Mouse (Mus musculus) limb, embryonic 14.5 days (tissue): ENCODE measurements around the gene Syna. TPM values are rescaled to one million over a fixed set of nuclear protein-coding genes. Genes with fewer than 3 reads are reported as not detected.

Experiments used
- ATAC-seq: fragments of 200-750 bp; cut with Nextera tagmentation; 2 replicates; pipeline ENCODE4 v1.8.0; 2017; ENCODE audit warnings: low read depth, moderate number of reproducible peaks, moderate TSS enrichment; ENCODE audit not compliant: low FRiP score
- DNase-seq: peaks from one replicate; pipeline ENCODE4 v3.0.0-alpha.2; 2015; ENCODE audit warnings: low spot score
- H3K27ac ChIP-seq: fragments of 300-500 bp; sonication (generic); replicated peaks from 2 replicates; pipeline ENCODE4 v1.5.1; 2014; ENCODE audit warnings: low read depth, mild to moderate bottlenecking, low read length, moderate library complexity, mixed read lengths
- H3K27me3 ChIP-seq: fragments of 300-500 bp; sonication (generic); 2 replicates; pipeline ENCODE4 v1.6.1; 2014; ENCODE audit warnings: low read length, mixed read lengths; ENCODE audit not compliant: control insufficient read depth, insufficient read depth
- H3K36me3 ChIP-seq: fragments of 300-500 bp; sonication (generic); 2 replicates; pipeline ENCODE4 v1.6.1; 2014; ENCODE audit warnings: mild to moderate bottlenecking, low read length, moderate library complexity, mixed read lengths; ENCODE audit not compliant: control insufficient read depth, insufficient read depth
- H3K4me1 ChIP-seq: fragments of 300-500 bp; sonication (generic); 2 replicates; pipeline ENCODE4 v1.6.1; 2014; ENCODE audit warnings: antibody characterized with exemption, low read length, mixed read lengths; ENCODE audit not compliant: control insufficient read depth, insufficient read depth
- H3K4me2 ChIP-seq: fragments of 300-500 bp; sonication (generic); replicated peaks from 2 replicates; pipeline ENCODE4 v1.6.1; 2014; ENCODE audit warnings: low read depth, mild to moderate bottlenecking, low read length, moderate library complexity; ENCODE audit not compliant: severe bottlenecking
- H3K4me3 ChIP-seq: fragments of 300-500 bp; sonication (generic); replicated peaks from 2 replicates; pipeline ENCODE4 v1.5.1; 2014; ENCODE audit warnings: low read length
- H3K9ac ChIP-seq: fragments of 300-500 bp; sonication (generic); 2 replicates; pipeline ENCODE4 v1.6.1; 2014; ENCODE audit warnings: mild to moderate bottlenecking, low read depth, low read length, moderate library complexity; ENCODE audit not compliant: severe bottlenecking
- H3K9me3 ChIP-seq: fragments of 300-500 bp; sonication (generic); 2 replicates; pipeline ENCODE4 v1.6.1; 2016; ENCODE audit warnings: low read length; ENCODE audit not compliant: control insufficient read depth
- POLR2A ChIP-seq: fragments of 200-500 bp; IDR thresholded peaks from 2 replicates; pipeline ENCODE4 v1.8.0; 2012; ENCODE audit warnings: inconsistent platforms, mild to moderate bottlenecking, moderate library complexity, borderline replicate concordance; ENCODE audit not compliant: insufficient read depth, insufficient read length; ENCODE audit errors: extremely low read depth
- WGBS: fragments of 180-500 bp; shearing (Covaris S2); extraction: QIAGEN DNeasy Blood & Tissue Kit; methylation state at CpG from one replicate; pipeline ENCODE4 v1.1.7; 2014; 5-methylcytosine and 5-hydroxymethylcytosine counted together
- microRNA-seq: library from miRNA; unstranded; fragments of <30 nt; microRNA quantifications from one replicate; pipeline ENCODE4, GENCODE M21; 2016
- polyA plus RNA-seq, 2 experiments: library from polyadenylated mRNA; depleted of rRNA in 1 of 2; stranded (reverse) in 1 of 2; unstranded in 1 of 2; fragments of >200 nt; fragmentation: Nextera tagmentation in 1 of 2; extraction: Ambion mirVana in 1 of 2; gene quantifications; 2 replicates each; pipeline versions ENCODE4 v1.2.1 to v1.2.3; 2012 to 2014

Syna gene
- polyA plus RNA-seq, 2 experiments: 0.21 to 0.38 TPM

GRCm38 (mm10) chr5:134508965-134509364 lies 51.0 kb downstream of the Syna start:
- Histone ChIP-seq H3K27me3 (no peaks in the 10 kb centered on the region), H3K27ac (no peak overlapping the region), H3K9ac (no peak overlapping the region), H3K36me3 (peaks cover 57% of the 10 kb centered on the region), H3K9me3 (no peaks in the 10 kb centered on the region), H3K4me2 (no peak overlapping the region), H3K4me3 (no peak overlapping the region), H3K4me1 (no peaks in the 10 kb centered on the region)
- no peak for DNase-seq
- TF ChIP-seq POLR2A: no peak
- ATAC-seq: no peak
- WGBS: 93% methylated on average over 5 of the region's 5 CpGs

Small RNA genes lying within 50 kb of the gene (microRNA-seq; reads per million reads assigned to microRNA genes)
- gene Mir7228: not detected

Other genes with a start within 250 kb of the Syna start
- 186 and 190 TPM in 2 replicates for gene Gtf2i, start 245.4 kb downstream of the Syna start, polyA plus RNA-seq (2012; rRNA removed)
- gene Gtf2i, start 245.4 kb downstream of the Syna start, polyA plus RNA-seq (2014; fragmentation: Nextera tagmentation; extraction: Ambion mirVana): 169 and 195 TPM in 2 replicates
- 99.0 and 113 TPM in 2 replicates for gene Gtf2ird1, start 103.5 kb downstream of the Syna start, polyA plus RNA-seq (2012; rRNA removed)
- 100 and 103 TPM in 2 replicates for gene Gtf2ird1, start 103.5 kb downstream of the Syna start, polyA plus RNA-seq (2014; fragmentation: Nextera tagmentation; extraction: Ambion mirVana)
- 25.5 and 30.0 TPM in 2 replicates for gene Clip2, start 7.7 kb downstream of the Syna start, polyA plus RNA-seq (2012; rRNA removed)
- 4.7 and 4.9 TPM in 2 replicates for gene Clip2, start 7.7 kb downstream of the Syna start, polyA plus RNA-seq (2014; fragmentation: Nextera tagmentation; extraction: Ambion mirVana)
- gene Rfc2, start 21.2 kb upstream of the Syna start, polyA plus RNA-seq (2012; rRNA removed): 229 and 246 TPM in 2 replicates
- 241 and 262 TPM in 2 replicates for gene Rfc2, start 21.2 kb upstream of the Syna start, polyA plus RNA-seq (2014; fragmentation: Nextera tagmentation; extraction: Ambion mirVana)
- gene Lat2, start 54.9 kb upstream of the Syna start, polyA plus RNA-seq (2012; rRNA removed): 4.0 and 4.4 TPM in 2 replicates
- gene Lat2, start 54.9 kb upstream of the Syna start, polyA plus RNA-seq (2014; fragmentation: Nextera tagmentation; extraction: Ambion mirVana): 3.1 and 3.7 TPM in 2 replicates
- gene Eif4h, start 79.3 kb upstream of the Syna start, polyA plus RNA-seq (2012; rRNA removed): 342 and 403 TPM in 2 replicates
- 424 and 440 TPM in 2 replicates for gene Eif4h, start 79.3 kb upstream of the Syna start, polyA plus RNA-seq (2014; fragmentation: Nextera tagmentation; extraction: Ambion mirVana)
- 31.9 and 40.2 TPM in 2 replicates for gene Limk1, start 128.4 kb upstream of the Syna start, polyA plus RNA-seq (2012; rRNA removed)
- gene Limk1, start 128.4 kb upstream of the Syna start, polyA plus RNA-seq (2014; fragmentation: Nextera tagmentation; extraction: Ambion mirVana): 8.6 and 9.3 TPM in 2 replicates
- 249 and 296 TPM in 2 replicates for gene Eln, start 187.2 kb upstream of the Syna start, polyA plus RNA-seq (2012; rRNA removed)
- 115 and 121 TPM in 2 replicates for gene Eln, start 187.2 kb upstream of the Syna start, polyA plus RNA-seq (2014; fragmentation: Nextera tagmentation; extraction: Ambion mirVana)